Mouse (Mus musculus): ENCODE measurements around the gene Zscan5b. TPM values are rescaled to one million over a fixed set of nuclear protein-coding genes. Genes with fewer than 3 reads are reported as not detected.
"Not testable (repeated sequence)": the region's sequence is repeated elsewhere in the genome, so short reads cannot be mapped to it uniquely, and the experiment has no call there.

The Zscan5b gene
- polyA plus RNA-seq, 1 experiment from 2014 or later: not detected

- H3K27ac ChIP-seq (ENCODE audit: low read length); H3K9me3 ChIP-seq (replicated peaks; ENCODE audit: control insufficient read depth, low read length); H3K4me2 ChIP-seq (ENCODE audit: low read depth, low read length); H3K36me3 ChIP-seq (ENCODE audit: control insufficient read depth, insufficient read depth); H3K9ac ChIP-seq (ENCODE audit: low read length); H3K27me3 ChIP-seq (ENCODE audit: control insufficient read depth, insufficient read depth, low read length); ATAC-seq (replicated peaks; ENCODE audit: extremely low read depth, insufficient read depth, low FRiP score); H3K4me3 ChIP-seq (ENCODE audit: low read length); H3K4me1 ChIP-seq (ENCODE audit: control insufficient read depth, insufficient read depth, low read length): not testable (repeated sequence)
- 52% methylated on average over 4 of the region's 4 CpGs for WGBS
These were observed 7.4 kb upstream of the Zscan5b start for GRCm38 (mm10) chr7:6214691-6215090.

GRCm38 (mm10) chr7:6220147-6220546 lies 1.9 kb upstream of the Zscan5b start:
- no peak overlapping the region for H3K4me3 ChIP-seq (ENCODE audit: low read length)
- no peak overlapping the region for H3K4me2 ChIP-seq (ENCODE audit: low read depth, low read length)
- no peaks in the 10 kb centered on the region for H3K36me3 ChIP-seq (ENCODE audit: control insufficient read depth, insufficient read depth)
- no peaks in the 10 kb centered on the region for H3K27me3 ChIP-seq (ENCODE audit: control insufficient read depth, insufficient read depth, low read length)
- H3K4me1 ChIP-seq (ENCODE audit: control insufficient read depth, insufficient read depth, low read length): no peaks in the 10 kb centered on the region
- WGBS: 56% methylated on average over 3 of the region's 3 CpGs
- H3K9me3 ChIP-seq (replicated peaks; ENCODE audit: control insufficient read depth, low read length): peaks cover 5% of the 10 kb centered on the region
- H3K9ac ChIP-seq (ENCODE audit: low read length): no peak overlapping the region
- no peak overlapping the region for H3K27ac ChIP-seq (ENCODE audit: low read length)
- ATAC-seq (replicated peaks; ENCODE audit: extremely low read depth, insufficient read depth, low FRiP score): no peak

GRCm38 (mm10) chr7:6228491-6228890 lies 6.4 kb downstream of the Zscan5b start:
- H3K36me3 ChIP-seq (ENCODE audit: control insufficient read depth, insufficient read depth); H3K9ac ChIP-seq (ENCODE audit: low read length); H3K4me3 ChIP-seq (ENCODE audit: low read length); H3K4me2 ChIP-seq (ENCODE audit: low read depth, low read length); ATAC-seq (replicated peaks; ENCODE audit: extremely low read depth, insufficient read depth, low FRiP score); H3K4me1 ChIP-seq (ENCODE audit: control insufficient read depth, insufficient read depth, low read length); H3K27ac ChIP-seq (ENCODE audit: low read length); H3K27me3 ChIP-seq (ENCODE audit: control insufficient read depth, insufficient read depth, low read length); H3K9me3 ChIP-seq (replicated peaks; ENCODE audit: control insufficient read depth, low read length): not testable (repeated sequence)
- 51% methylated on average over 8 of the region's 8 CpGs for WGBS

GRCm38 (mm10) chr7:6239787-6240186 lies 17.7 kb downstream of the Zscan5b start:
- no peak overlapping the region for H3K4me3 ChIP-seq (ENCODE audit: low read length)
- no peaks in the 10 kb centered on the region for H3K9me3 ChIP-seq (replicated peaks; ENCODE audit: control insufficient read depth, low read length)
- 41% methylated on average over 11 of the region's 11 CpGs for WGBS
- no peaks in the 10 kb centered on the region for H3K4me1 ChIP-seq (ENCODE audit: control insufficient read depth, insufficient read depth, low read length)
- no peak overlapping the region for H3K27ac ChIP-seq (ENCODE audit: low read length)
- ATAC-seq (replicated peaks; ENCODE audit: extremely low read depth, insufficient read depth, low FRiP score): no peak
- H3K36me3 ChIP-seq (ENCODE audit: control insufficient read depth, insufficient read depth): no peaks in the 10 kb centered on the region
- H3K4me2 ChIP-seq (ENCODE audit: low read depth, low read length): no peak overlapping the region
- H3K9ac ChIP-seq (ENCODE audit: low read length): no peak overlapping the region
- H3K27me3 ChIP-seq (ENCODE audit: control insufficient read depth, insufficient read depth, low read length): no peaks in the 10 kb centered on the region

- H3K36me3 ChIP-seq (ENCODE audit: control insufficient read depth, insufficient read depth); ATAC-seq (replicated peaks; ENCODE audit: extremely low read depth, insufficient read depth, low FRiP score); H3K9ac ChIP-seq (ENCODE audit: low read length); H3K4me2 ChIP-seq (ENCODE audit: low read depth, low read length); H3K27me3 ChIP-seq (ENCODE audit: control insufficient read depth, insufficient read depth, low read length); H3K27ac ChIP-seq (ENCODE audit: low read length); H3K4me3 ChIP-seq (ENCODE audit: low read length); H3K4me1 ChIP-seq (ENCODE audit: control insufficient read depth, insufficient read depth, low read length); H3K9me3 ChIP-seq (replicated peaks; ENCODE audit: control insufficient read depth, low read length): not testable (repeated sequence)
- 18% methylated on average over 1 of the region's 1 CpGs for WGBS
These were observed 18.9 kb downstream of the Zscan5b start for GRCm38 (mm10) chr7:6240841-6241425.

GRCm38 (mm10) chr7:6244361-6245292 lies 22.5 kb downstream of the Zscan5b start:
- no peak overlapping the region for H3K9ac ChIP-seq (ENCODE audit: low read length)
- WGBS: 36% methylated on average over 11 of the region's 11 CpGs
- no peak for ATAC-seq (replicated peaks; ENCODE audit: extremely low read depth, insufficient read depth, low FRiP score)

GRCm38 (mm10) chr7:6252410-6252809 lies 30.3 kb downstream of the Zscan5b start, which contains the start of gene Epp13:
Gene Epp13, plus strand, starts transcription at chr7:6252710.
- H3K4me1 ChIP-seq (ENCODE audit: control insufficient read depth, insufficient read depth, low read length): no peaks in the 10 kb centered on the region
- no peaks in the 10 kb centered on the region for H3K27me3 ChIP-seq (ENCODE audit: control insufficient read depth, insufficient read depth, low read length)
- 82% methylated on average over 6 of the region's 6 CpGs for WGBS
- no peaks in the 10 kb centered on the region; the same call in 1 of the 2 replicates for H3K9me3 ChIP-seq (replicated peaks; ENCODE audit: control insufficient read depth, low read length)
- H3K4me2 ChIP-seq (ENCODE audit: low read depth, low read length): no peak within 1 kb of the TSS
- no peak for ATAC-seq (replicated peaks; ENCODE audit: extremely low read depth, insufficient read depth, low FRiP score)
- H3K36me3 ChIP-seq (ENCODE audit: control insufficient read depth, insufficient read depth): no peaks in the 10 kb centered on the region
- H3K27ac ChIP-seq (ENCODE audit: low read length): no peak within 1 kb of the TSS
- no peak within 1 kb of the TSS for H3K4me3 ChIP-seq (ENCODE audit: low read length)
- no peak within 1 kb of the TSS for H3K9ac ChIP-seq (ENCODE audit: low read length)

More at GRCm38 (mm10) chr7:6244361-6245292, 22.5 kb downstream of the Zscan5b start:
- no peak overlapping the region for H3K27ac ChIP-seq (ENCODE audit: low read length)
- H3K4me3 ChIP-seq (ENCODE audit: low read length): no peak overlapping the region
- no peaks in the 10 kb centered on the region for H3K4me1 ChIP-seq (ENCODE audit: control insufficient read depth, insufficient read depth, low read length)
- no peak overlapping the region for H3K4me2 ChIP-seq (ENCODE audit: low read depth, low read length)
- no peaks in the 10 kb centered on the region for H3K9me3 ChIP-seq (replicated peaks; ENCODE audit: control insufficient read depth, low read length)
- H3K36me3 ChIP-seq (ENCODE audit: control insufficient read depth, insufficient read depth): no peaks in the 10 kb centered on the region
- no peaks in the 10 kb centered on the region for H3K27me3 ChIP-seq (ENCODE audit: control insufficient read depth, insufficient read depth, low read length)

- Histone ChIP-seq H3K4me1 (ENCODE audit: control insufficient read depth, insufficient read depth, low read length) (no peaks in the 10 kb centered on the region), H3K27ac (ENCODE audit: low read length) (no peak overlapping the region), H3K27me3 (ENCODE audit: control insufficient read depth, insufficient read depth, low read length) (no peaks in the 10 kb centered on the region), H3K9me3 (replicated peaks; ENCODE audit: control insufficient read depth, low read length) (no peaks in the 10 kb centered on the region; the same call in 1 of the 2 replicates), H3K4me2 (ENCODE audit: low read depth, low read length) (no peak overlapping the region), H3K4me3 (ENCODE audit: low read length) (no peak overlapping the region), H3K36me3 (ENCODE audit: control insufficient read depth, insufficient read depth) (no peaks in the 10 kb centered on the region), H3K9ac (ENCODE audit: low read length) (no peak overlapping the region)
- WGBS: 83% methylated on average over 5 of the region's 5 CpGs
- ATAC-seq (replicated peaks; ENCODE audit: extremely low read depth, insufficient read depth, low FRiP score): no peak
These were observed 32.4 kb downstream of the Zscan5b start for GRCm38 (mm10) chr7:6254451-6254850.

GRCm38 (mm10) chr7:6257386-6257785 lies 35.3 kb downstream of the Zscan5b start:
- H3K9ac ChIP-seq (ENCODE audit: low read length): no peak overlapping the region
- no peaks in the 10 kb centered on the region for H3K4me1 ChIP-seq (ENCODE audit: control insufficient read depth, insufficient read depth, low read length)
- H3K27ac ChIP-seq (ENCODE audit: low read length): no peak overlapping the region
- H3K27me3 ChIP-seq (ENCODE audit: control insufficient read depth, insufficient read depth, low read length): no peaks in the 10 kb centered on the region
- no peak overlapping the region for H3K4me3 ChIP-seq (ENCODE audit: low read length)
- WGBS: 75% methylated on average over 4 of the region's 4 CpGs
- H3K9me3 ChIP-seq (replicated peaks; ENCODE audit: control insufficient read depth, low read length): no peaks in the 10 kb centered on the region; the same call in 1 of the 2 replicates
- no peaks in the 10 kb centered on the region for H3K36me3 ChIP-seq (ENCODE audit: control insufficient read depth, insufficient read depth)
- ATAC-seq (replicated peaks; ENCODE audit: extremely low read depth, insufficient read depth, low FRiP score): no peak
- H3K4me2 ChIP-seq (ENCODE audit: low read depth, low read length): no peak overlapping the region
